Mouse (Mus musculus) liver, embryonic 14.5 days (tissue): ENCODE measurements around the gene Tmc6. TPM values are rescaled to one million over a fixed set of nuclear protein-coding genes. Genes with fewer than 3 reads are reported as not detected.
A peak's percentile ranks its signal among the peaks of the same experiment; 100 is the strongest.

ENCODE experiments used
- ATAC-seq: fragments of 200-750 bp; cut with Nextera tagmentation; 2 replicates; pipeline ENCODE4 v1.8.0; 2017; ENCODE audit warnings: moderate number of reproducible peaks, mild to moderate bottlenecking, moderate library complexity; ENCODE audit not compliant: insufficient read depth
- DNase-seq, 3 experiments: peaks; one replicate each; pipeline ENCODE4 v3.0.0-alpha.2; 2012 to 2013; ENCODE audit warnings: low read depth in 3 of 3, low spot score in 3 of 3
- H3K27ac ChIP-seq: fragments of 300-500 bp; sonication (generic); 2 replicates; pipeline ENCODE4 v1.5.1; 2014; ENCODE audit warnings: moderate library complexity, mild to moderate bottlenecking, control low read depth, inconsistent platforms
- H3K27me3 ChIP-seq: fragments of 300-500 bp; sonication (generic); 2 replicates; pipeline ENCODE4 v1.6.1; 2014; ENCODE audit warnings: mild to moderate bottlenecking, low read length, moderate library complexity; ENCODE audit not compliant: control insufficient read depth, insufficient read depth
- H3K36me3 ChIP-seq: fragments of 300-500 bp; sonication (generic); replicated peaks from 2 replicates; pipeline ENCODE4 v1.6.1; 2014; ENCODE audit warnings: low read depth; ENCODE audit not compliant: control insufficient read depth, insufficient read depth
- H3K4me1 ChIP-seq, 2 experiments: fragments of 200-500 bp in 1 of 2; fragments of 300-500 bp in 1 of 2; sonication (generic) in 1 of 2; replicated peaks; 2 replicates each; pipeline ENCODE4 v1.6.1; 2012 to 2014; ENCODE audit warnings: antibody characterized with exemption in 1 of 2, inconsistent platforms in 1 of 2, low read length in 1 of 2; ENCODE audit not compliant: control insufficient read depth in 2 of 2, insufficient read depth in 2 of 2
- H3K4me2 ChIP-seq: fragments of 300-500 bp; sonication (generic); 2 replicates; pipeline ENCODE4 v1.6.1; 2014; ENCODE audit warnings: low read depth, mild to moderate bottlenecking, control low read depth, moderate library complexity
- H3K4me3 ChIP-seq, 2 experiments: fragments of 200-500 bp in 1 of 2; fragments of 300-500 bp in 1 of 2; sonication (generic) in 1 of 2; 2 replicates each; pipeline ENCODE4 v1.5.1; 2012 to 2014; ENCODE audit warnings: low read depth in 2 of 2, low read length in 2 of 2, mild to moderate bottlenecking in 2 of 2, control low read depth in 1 of 2, inconsistent platforms in 1 of 2, moderate library complexity in 1 of 2; ENCODE audit not compliant: insufficient read depth in 1 of 2
- H3K9ac ChIP-seq: fragments of 300-500 bp; sonication (generic); replicated peaks from 2 replicates; pipeline ENCODE4 v1.6.1; 2014; ENCODE audit warnings: mild to moderate bottlenecking, control low read depth, moderate library complexity
- H3K9me3 ChIP-seq: fragments of 300-500 bp; sonication (generic); 2 replicates; pipeline ENCODE4 v1.6.1; 2016; ENCODE audit warnings: low read length, mixed read lengths; ENCODE audit not compliant: control insufficient read depth
- CTCF ChIP-seq: IDR thresholded peaks from 2 replicates; pipeline ENCODE4 v1.5.1; 2016; ENCODE audit warnings: antibody characterized with exemption, low read depth, control low read depth
- EP300 ChIP-seq: IDR thresholded peaks from 2 replicates; pipeline ENCODE4 v1.6.1; 2016; ENCODE audit warnings: antibody characterized with exemption, low read depth
- WGBS: fragments of 180-500 bp; shearing (Covaris S2); extraction: QIAGEN DNeasy Blood & Tissue Kit; methylation state at CpG from one replicate; pipeline ENCODE4 v1.1.7; 2014; ENCODE audit not compliant: insufficient replicate concordance; 5-methylcytosine and 5-hydroxymethylcytosine counted together
- polyA plus RNA-seq, 2 experiments: library from polyadenylated mRNA; depleted of rRNA in 1 of 2; stranded (reverse) in 1 of 2; unstranded in 1 of 2; fragments of >200 nt; fragmentation: Nextera tagmentation in 1 of 2; extraction: Ambion mirVana in 1 of 2; gene quantifications; 2 replicates each; pipeline versions ENCODE4 v1.2.1 to v1.2.3; 2012 to 2014

The Tmc6 gene
- polyA plus RNA-seq, 2 experiments = 40.5 to 51.8 TPM

DNA sequence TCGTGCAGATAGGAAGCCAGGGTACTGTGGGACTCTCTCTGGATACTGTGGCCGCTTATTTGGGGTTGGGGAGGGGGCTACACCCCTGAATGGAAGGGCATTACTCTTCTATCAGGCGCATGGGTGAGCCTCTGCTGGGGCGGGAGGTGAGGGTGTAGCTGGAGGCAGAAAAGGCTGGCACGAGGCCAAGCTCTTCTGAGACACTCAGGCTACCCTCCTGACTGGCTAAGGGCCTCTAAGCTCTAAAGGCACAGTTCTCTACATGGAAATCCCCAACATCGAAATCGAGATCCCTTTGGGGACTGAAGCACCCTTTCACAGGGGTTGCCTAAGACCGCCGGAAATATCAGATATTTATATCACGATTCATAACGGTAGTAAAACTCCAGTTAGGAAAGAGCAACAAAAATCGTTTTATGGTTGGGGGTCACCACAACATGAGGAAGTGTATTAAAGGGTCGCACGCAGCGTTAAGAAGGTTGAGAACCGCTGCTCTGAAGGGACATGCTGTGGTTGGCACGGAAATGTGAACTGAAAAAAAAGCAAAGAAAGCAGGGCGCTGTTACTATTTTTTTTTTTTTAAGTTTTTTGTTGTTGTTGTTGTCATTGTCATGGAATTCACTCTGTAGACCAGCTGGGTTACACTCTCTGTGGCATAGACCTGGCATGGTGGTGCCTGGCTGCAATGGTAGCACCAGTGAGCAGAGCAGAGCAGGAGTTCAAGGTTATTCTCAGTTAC lies 46.3 kb upstream of the Tmc6 start:
- DNase-seq (no peak), ATAC-seq (no peak)
- Histone ChIP-seq H3K27me3 (no peaks in the 10 kb centered on the region), H3K4me2 (peak overlapping the region; percentile 45), H3K4me3 (no peak overlapping the region), H3K4me1 (peaks cover 53 to 75% of the 10 kb centered on the region in 2 experiments), H3K27ac (peak overlapping the region; percentile 79), H3K9ac (no peak overlapping the region; the same call in 1 of the 2 replicates), H3K36me3 (peaks cover 10% of the 10 kb centered on the region), H3K9me3 (no peaks in the 10 kb centered on the region)
- WGBS = 44% methylated on average over 18 of the region's 18 CpGs
- TF ChIP-seq EP300 (no peak), CTCF (no peak)

DNA sequence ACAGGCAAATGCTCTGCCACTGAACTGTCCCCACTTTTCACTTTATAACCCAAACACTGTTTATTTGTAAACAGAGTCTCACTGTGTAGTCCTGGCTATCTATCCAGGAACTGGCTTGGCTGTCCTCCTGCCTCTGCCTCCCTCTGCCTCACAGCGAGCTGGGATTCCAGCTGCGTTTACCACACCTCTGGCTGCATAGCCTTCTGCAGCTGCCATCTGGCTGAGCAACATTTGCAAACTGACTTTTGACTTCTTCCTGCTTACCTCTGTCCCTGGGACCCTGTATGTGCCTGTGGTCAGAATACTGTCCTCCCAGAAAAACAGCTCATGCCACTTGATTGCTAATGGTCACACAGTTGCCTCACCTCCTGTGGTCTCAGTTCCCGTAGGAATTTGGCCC lies 45.4 kb upstream of the Tmc6 start:
- no peak for DNase-seq
- Histone ChIP-seq H3K9ac (peak overlapping the region; percentile 10; the same call in 1 of the 2 replicates), H3K4me3 (no peak overlapping the region), H3K4me2 (peak overlapping the region; percentile 90), H3K9me3 (no peaks in the 10 kb centered on the region), H3K27ac (peak overlapping the region; percentile 6; the same call in 1 of the 2 replicates), H3K36me3 (peaks cover 20% of the 10 kb centered on the region), H3K4me1 (peaks cover 53 to 74% of the 10 kb centered on the region in 2 experiments), H3K27me3 (no peaks in the 10 kb centered on the region)
- 62% methylated on average over 3 of the region's 3 CpGs for WGBS
- TF ChIP-seq EP300 = no peak
- TF ChIP-seq CTCF = no peak
- ATAC-seq = no peak

DNA sequence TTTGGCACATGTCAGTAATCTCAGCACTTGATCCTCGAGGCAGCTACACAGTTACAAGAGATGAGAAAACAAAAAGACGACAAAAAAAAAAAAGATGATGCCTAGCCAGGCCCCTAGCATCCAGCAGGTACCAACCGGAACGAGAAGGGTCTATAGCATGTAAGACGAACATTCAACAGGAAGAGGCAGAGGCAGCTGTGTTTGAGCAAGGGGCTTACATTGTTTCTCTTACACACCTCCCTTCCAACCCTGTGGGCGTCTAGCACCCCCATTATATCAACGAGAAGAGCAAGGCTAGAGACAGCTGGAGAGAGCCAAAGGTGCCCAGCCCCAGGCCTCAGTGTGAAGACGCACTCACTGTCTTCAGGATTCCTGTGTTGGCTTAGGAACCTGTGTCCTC lies 44.9 kb upstream of the Tmc6 start:
- Histone ChIP-seq H3K9ac (no peak overlapping the region), H3K4me1 (peaks cover 53 to 74% of the 10 kb centered on the region in 2 experiments), H3K27ac (no peak overlapping the region; the same call in 1 of the 2 replicates), H3K4me3 (no peak overlapping the region; a peak in 1 of 4 replicates), H3K9me3 (no peaks in the 10 kb centered on the region), H3K36me3 (peaks cover 23% of the 10 kb centered on the region), H3K4me2 (peak overlapping the region; percentile 90), H3K27me3 (no peaks in the 10 kb centered on the region)
- 77% methylated on average over 8 of the region's 8 CpGs for WGBS
- DNase-seq (no peak), ATAC-seq (no peak)
- TF ChIP-seq EP300 (no peak), CTCF (no peak)

DNA sequence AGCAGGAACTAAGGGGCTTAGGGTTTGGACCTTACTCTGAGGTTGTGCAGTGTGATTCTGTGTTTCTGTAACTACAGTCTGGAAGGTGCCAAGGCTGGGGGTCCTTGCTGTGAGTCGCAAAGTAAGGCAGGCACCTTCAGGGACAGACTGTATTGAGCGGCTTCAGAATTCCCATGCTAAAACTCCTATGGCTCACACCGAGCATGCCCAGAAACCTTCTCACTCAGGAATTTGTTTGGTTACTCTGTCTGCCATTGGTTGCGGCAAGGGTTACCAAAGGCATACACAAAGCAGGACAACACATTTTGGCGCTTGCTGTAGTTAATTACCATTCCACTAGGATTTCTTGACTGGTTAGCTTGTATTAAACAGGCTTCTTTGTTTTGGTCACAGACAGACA lies 44.2 kb upstream of the Tmc6 start:
- Histone ChIP-seq H3K27ac (peak overlapping the region; percentile 93), H3K27me3 (no peaks in the 10 kb centered on the region), H3K4me1 (peaks cover 53 to 67% of the 10 kb centered on the region in 2 experiments), H3K4me3 (peak overlapping the region; percentile 90 to 95), H3K36me3 (peaks cover 30% of the 10 kb centered on the region), H3K9ac (peak overlapping the region; percentile 99), H3K9me3 (no peaks in the 10 kb centered on the region), H3K4me2 (peak overlapping the region; percentile 90)
- ATAC-seq (no peak), DNase-seq (no peak)
- TF ChIP-seq CTCF = no peak
- no peak for TF ChIP-seq EP300
- 37% methylated on average over 5 of the region's 5 CpGs for WGBS

DNA sequence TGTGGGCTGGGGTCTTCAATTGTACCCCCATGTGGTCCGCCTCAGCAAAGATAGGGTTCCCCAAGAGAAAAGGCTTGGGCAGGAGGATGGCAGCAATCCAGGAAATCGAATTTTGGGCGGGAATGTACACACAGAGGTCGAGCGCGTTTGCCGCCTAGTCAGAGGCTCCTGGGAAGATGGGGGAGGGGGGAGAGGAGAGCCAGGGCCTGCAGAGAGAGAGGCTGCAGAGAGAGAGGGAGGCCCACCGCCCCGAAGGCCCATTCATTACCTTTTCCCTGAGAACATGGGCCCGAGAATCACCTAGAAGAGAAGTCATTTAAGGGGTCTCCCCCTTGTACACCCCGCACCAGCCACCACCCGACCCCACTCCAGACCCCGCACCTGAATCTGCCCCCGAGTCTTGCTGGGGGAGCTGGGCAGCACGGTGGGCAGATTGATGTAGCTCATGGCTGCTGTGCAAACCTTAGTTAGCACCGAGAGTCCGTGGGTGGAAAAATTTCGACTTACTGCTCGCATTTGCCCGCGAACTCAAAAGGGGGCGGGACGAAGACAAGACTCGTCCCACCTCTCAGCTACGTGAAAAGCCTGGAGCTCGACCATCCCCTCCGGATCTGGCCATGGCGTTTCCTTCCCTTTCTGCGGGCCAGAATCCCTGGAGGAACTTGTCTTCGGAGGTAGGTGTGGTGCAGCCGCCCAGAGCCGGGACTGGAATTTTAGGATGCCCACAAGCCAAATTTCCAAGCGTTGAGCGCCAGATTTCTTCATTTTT lies 43.5 kb upstream of the Tmc6 start, which contains the start of the genes Afmid and Tk1:
Gene Afmid (plus strand): TSS at position 592 of the 769 bp plus-strand sequence.
Gene Tk1 (minus strand): TSS at position 760 of the 769 bp plus-strand sequence.
- WGBS = under 1% methylated on average over 34 of the region's 34 CpGs
- peaks cover 46 to 60% of the 10 kb centered on the region in 2 experiments for H3K4me1 ChIP-seq
- peaks cover 36% of the 10 kb centered on the region for H3K36me3 ChIP-seq

More for the DNA sequence above, 43.5 kb upstream of the Tmc6 start, which contains the start of the genes Afmid and Tk1:
- peak within 1 kb of the TSS; percentile 90 for H3K4me2 ChIP-seq
- peak within 1 kb of the TSS; percentile 90 to 95 for H3K4me3 ChIP-seq
- H3K9ac ChIP-seq = peak within 1 kb of the TSS; percentile 99
- TF ChIP-seq EP300 (0 out of 2 replicates have a peak, but pooled peaks have one; percentile 6), CTCF (no peak)
- ATAC-seq = peak; percentile 68
- H3K27me3 ChIP-seq = no peaks in the 10 kb centered on the region
- H3K9me3 ChIP-seq = no peaks in the 10 kb centered on the region
- DNase-seq = peak; percentile 76 to 83 (median 78)
- peak within 1 kb of the TSS; percentile 93 for H3K27ac ChIP-seq
